Mouse (Mus musculus): ENCODE results near the gene Igfals.

DNA sequence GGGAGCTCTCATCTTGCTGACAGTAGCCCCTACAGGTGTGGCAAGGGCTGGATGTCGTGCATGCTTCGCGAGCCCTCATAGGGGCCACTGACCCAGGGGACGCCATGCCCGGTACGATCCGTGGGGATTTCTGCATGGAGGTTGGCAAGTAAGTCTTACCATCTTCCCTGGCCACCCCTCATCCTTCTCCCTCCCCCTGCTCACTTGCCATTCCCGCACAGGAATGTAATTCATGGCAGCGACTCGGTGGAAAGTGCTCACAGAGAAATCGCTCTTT, 31.1 kb downstream of the Igfals start:
- TF ChIP-seq CTCF (IDR thresholded peaks at IDR 0.05; ENCODE audit: borderline replicate concordance, control insufficient read depth, extremely low read depth, insufficient read depth, low read length, poor library complexity) (no peak), POLR2A (IDR thresholded peaks at IDR 0.05; ENCODE audit: control insufficient read depth, extremely low read depth, insufficient read depth, low read length, poor library complexity) (no peak)
